Mouse (Mus musculus): ENCODE results near the gene Ppm1a.
"Not testable (repeated sequence)": the region's sequence is repeated elsewhere in the genome, so short reads cannot be mapped to it uniquely, and the experiment has no call there.

Ppm1a gene

GRCm38 (mm10) chr12:72761649-72762261 lies 4.5 kb downstream of the Ppm1a start:
- DNase-seq (ENCODE audit: low spot score in 2 of 2) = peak; percentile 63 to 81

GRCm38 (mm10) chr12:72762502-72762901 lies 5.2 kb downstream of the Ppm1a start:
- no peak for DNase-seq (ENCODE audit: low spot score in 2 of 2)

GRCm38 (mm10) chr12:72763156-72763555 lies 5.9 kb downstream of the Ppm1a start:
- no peak for DNase-seq (ENCODE audit: low spot score in 2 of 2)

GRCm38 (mm10) chr12:72767809-72768208 lies 10.6 kb downstream of the Ppm1a start:
- DNase-seq (ENCODE audit: low spot score in 2 of 2) = no peak

GRCm38 (mm10) chr12:72768230-72768629 lies 11.0 kb downstream of the Ppm1a start:
- DNase-seq (ENCODE audit: low spot score in 2 of 2) = no peak

GRCm38 (mm10) chr12:72769546-72770230 lies 12.4 kb downstream of the Ppm1a start:
- no peak for DNase-seq (ENCODE audit: low spot score in 2 of 2)

GRCm38 (mm10) chr12:72771153-72771552 lies 13.9 kb downstream of the Ppm1a start:
- no peak for DNase-seq (ENCODE audit: low spot score in 2 of 2)

- no peak for DNase-seq (ENCODE audit: low spot score in 2 of 2)
Observed at GRCm38 (mm10) chr12:72771711-72772110, 14.5 kb downstream of the Ppm1a start.

- DNase-seq (ENCODE audit: low spot score in 2 of 2) = no peak
Observed at GRCm38 (mm10) chr12:72773921-72774320, 16.7 kb downstream of the Ppm1a start.

- no peak for DNase-seq (ENCODE audit: low spot score in 2 of 2)
Observed at GRCm38 (mm10) chr12:72777244-72777643, 20.0 kb downstream of the Ppm1a start.

GRCm38 (mm10) chr12:72780136-72780535 lies 22.9 kb downstream of the Ppm1a start:
- DNase-seq (ENCODE audit: low spot score in 2 of 2) = no peak

GRCm38 (mm10) chr12:72782786-72783185 lies 25.5 kb downstream of the Ppm1a start:
- DNase-seq (ENCODE audit: low spot score in 2 of 2) = not testable (repeated sequence)

- DNase-seq (ENCODE audit: low spot score in 2 of 2) = no peak
Observed at GRCm38 (mm10) chr12:72785183-72785930, 28.1 kb downstream of the Ppm1a start.

- no peak for DNase-seq (ENCODE audit: low spot score in 2 of 2)
Observed at GRCm38 (mm10) chr12:72786551-72786950, 29.3 kb downstream of the Ppm1a start.

GRCm38 (mm10) chr12:72786986-72787385 lies 29.7 kb downstream of the Ppm1a start:
- DNase-seq (ENCODE audit: low spot score in 2 of 2) = no peak

- no peak for DNase-seq (ENCODE audit: low spot score in 2 of 2)
Observed at GRCm38 (mm10) chr12:72790538-72790937, 33.3 kb downstream of the Ppm1a start.

GRCm38 (mm10) chr12:72792320-72793091 lies 35.3 kb downstream of the Ppm1a start:
- DNase-seq (ENCODE audit: low spot score in 2 of 2) = no peak

GRCm38 (mm10) chr12:72793983-72794382 lies 36.7 kb downstream of the Ppm1a start:
- DNase-seq (ENCODE audit: low spot score in 2 of 2) = no peak

GRCm38 (mm10) chr12:72809798-72810197 lies 52.5 kb downstream of the Ppm1a start:
- DNase-seq (ENCODE audit: low spot score in 2 of 2) = no peak

- no peak for DNase-seq (ENCODE audit: low spot score in 2 of 2)
Observed at GRCm38 (mm10) chr12:72811588-72811987, 54.3 kb downstream of the Ppm1a start.

- DNase-seq (ENCODE audit: low spot score in 2 of 2) = no peak
Observed at GRCm38 (mm10) chr12:72820940-72821431, 63.7 kb downstream of the Ppm1a start.

GRCm38 (mm10) chr12:72821589-72821988 lies 64.3 kb downstream of the Ppm1a start:
- no peak for DNase-seq (ENCODE audit: low spot score in 2 of 2)
